In the genomic region with DNA sequence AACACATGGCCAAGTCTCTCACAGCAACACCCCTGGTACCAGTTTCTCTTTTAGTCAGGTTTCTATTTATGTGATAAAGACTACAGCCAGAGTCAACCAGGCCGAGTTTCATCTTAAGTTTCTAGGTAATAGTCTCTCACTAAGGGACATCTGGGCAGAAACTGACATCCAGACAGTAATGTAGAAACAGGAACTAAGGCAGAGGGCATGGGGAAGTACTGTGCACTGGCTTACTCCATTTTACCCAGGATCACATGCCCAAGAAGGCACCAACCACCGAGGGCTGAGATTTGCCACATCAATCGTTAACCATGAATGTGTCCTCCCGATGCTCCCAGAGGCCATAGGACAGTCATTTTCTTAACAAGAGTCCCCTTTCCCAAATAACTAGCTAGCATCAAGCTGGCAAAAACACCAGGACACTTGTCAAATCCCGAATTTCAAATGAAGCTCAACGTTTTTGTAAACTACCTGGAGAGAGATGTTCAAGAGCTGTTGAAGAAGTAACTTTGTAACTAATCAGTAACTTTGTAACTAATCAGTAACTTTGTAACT, we compare ENCODE assay signal across 21 mouse cellular contexts.
DNase-seq lines count a peak whose midpoint lies in the region; ATAC-seq and TF ChIP-seq lines count a peak whose summit lies in the region.
"Had no signal": no experiment of that assay in that cellular context is flagged by ENCODE, and none has a peak within 500 bp of the region (broad histone marks: within the 10 kb centered on the region; RNA-seq: fewer than 3 reads in every experiment).

No protein-coding gene starts in this region.

- peak; percentile 32 for DNase-seq in kidney, adult 11 months
- no peak for DNase-seq in kidney, postnatal 4 days
- peak; percentile 13 to 47 for DNase-seq in kidney, postnatal 25 days
- DNase-seq in left cerebral cortex, adult 9 months (ENCODE audit: low spot score in 2 of 2): no peak
- no peak for DNase-seq in thymus, adult 18-20 months
- DNase-seq: adrenal gland, postnatal 10 days; cerebellum, adult 18-20 months; cerebellum, postnatal 25 days; gastrocnemius, postnatal 10 days; liver, embryonic 13.5 days; retina, postnatal 1 day; thymus, postnatal 14 days had no signal

- no peak for TF ChIP-seq POLR2A in bone marrow macrophage, adult 2 months (IDR thresholded peaks at IDR 0.05; ENCODE audit: borderline replicate concordance, low read depth, low read length)

- TF ChIP-seq CTCF in bone marrow macrophage, adult 2 months (IDR thresholded peaks at IDR 0.05; ENCODE audit: low read depth, low read length): no peak

- ATAC-seq in hematopoietic stem cell, adult 5-6 weeks (replicated peaks in 1 of 2; ENCODE audit: insufficient read depth in 1 of 2, low FRiP score in 2 of 2, low TSS enrichment in 1 of 2, low read depth in 1 of 2, poor library complexity in 2 of 2, severe bottlenecking in 2 of 2): peak; percentile 43 to 46; a peak in 1 of 4 replicates
- no peak for ATAC-seq in cerebellum, adult (ENCODE audit: insufficient number of reproducible peaks, low FRiP score, low TSS enrichment)
- ATAC-seq: activated CD4-positive, CD25-positive, alpha-beta regulatory T cell, adult 4 months; midbrain, embryonic 15.5 days had no signal

- peaks cover 13% of the 10 kb centered on the region for H3K4me1 ChIP-seq in bone marrow macrophage, adult 2 months (ENCODE audit: control insufficient read depth, insufficient read depth, low read length)
- H3K4me1 ChIP-seq: liver, embryonic 13.5 days; midbrain, embryonic 15.5 days had no signal

- H3K4me3 ChIP-seq in bone marrow macrophage, adult 2 months (ENCODE audit: insufficient read depth, low read length): no peak overlapping the region
- H3K4me3 ChIP-seq: layer of hippocampus, adult 2 months; limb, embryonic 10.5 days; liver, embryonic 13.5 days; lung, embryonic 15.5 days; midbrain, embryonic 15.5 days had no signal

- peak overlapping the region; percentile 59 for H3K27ac ChIP-seq in bone marrow macrophage, adult 2 months (ENCODE audit: insufficient read depth, low read depth, low read length)
- H3K27ac ChIP-seq: layer of hippocampus, adult 2 months; limb, embryonic 10.5 days; liver, embryonic 13.5 days; lung, embryonic 15.5 days; macrophage; midbrain, embryonic 15.5 days had no signal

Comparison
In these comparisons a context has a peak if more than half of its experiments do, and no peak if none do; other contexts are left out.
1. DNase-seq: peak in kidney, adult 11 months (single experiment) and kidney, postnatal 25 days (2 of 2); none in kidney, postnatal 4 days (0 of 2), left cerebral cortex, adult 9 months (0 of 2) and thymus, adult 18-20 months (0 of 2).